Mouse (Mus musculus) spleen, adult 12 weeks (tissue): Measurements from ENCODE around the gene Slc7a1.
"Not testable (repeated sequence)": the region's sequence is repeated elsewhere in the genome, so short reads cannot be mapped to it uniquely, and the experiment has no call there.

Experiments
- DNase-seq: peaks from one replicate; pipeline ENCODE4 v3.0.0; 2022; ENCODE audit warnings: low spot score

The Slc7a1 gene

DNA sequence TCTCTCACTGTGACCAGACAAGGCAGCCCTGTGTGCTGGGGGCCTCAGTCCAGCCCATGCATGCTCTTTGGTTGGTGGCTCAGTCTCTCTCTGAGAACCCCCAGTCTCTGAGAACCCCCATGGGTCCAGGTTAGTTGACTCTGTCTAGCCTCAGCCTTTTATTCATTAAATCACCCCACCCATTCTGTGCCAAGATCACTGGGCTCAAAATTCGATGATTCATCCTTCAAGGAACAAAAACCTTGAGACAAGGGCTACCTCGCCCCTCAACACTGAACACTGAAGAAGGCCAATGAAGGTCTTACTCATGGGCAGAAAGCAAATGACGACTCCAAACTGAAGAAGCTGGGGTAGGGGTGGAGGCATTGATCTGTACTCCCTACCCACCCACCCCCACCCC lies 31.9 kb downstream of the Slc7a1 start:
- no peak for DNase-seq

DNA sequence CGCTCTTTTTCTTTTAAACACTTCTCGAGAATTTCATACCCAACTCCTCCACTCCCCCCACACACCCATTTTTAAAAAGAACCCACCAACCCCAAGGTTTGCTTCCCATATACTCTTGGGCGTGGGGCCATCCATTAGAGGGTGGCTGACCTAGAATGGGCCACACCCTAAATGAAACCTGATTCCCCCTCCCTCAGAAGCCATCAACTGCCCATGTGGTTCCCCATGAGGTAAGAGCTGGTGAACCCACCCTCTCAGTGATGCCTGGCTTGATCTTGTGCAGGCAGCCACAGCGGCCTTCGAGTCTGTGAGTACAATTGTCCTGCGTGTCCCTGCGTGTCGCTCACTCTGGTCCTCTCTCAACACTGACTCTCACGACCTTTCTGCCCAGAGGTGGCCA lies 33.2 kb downstream of the Slc7a1 start:
- DNase-seq: no peak

DNA sequence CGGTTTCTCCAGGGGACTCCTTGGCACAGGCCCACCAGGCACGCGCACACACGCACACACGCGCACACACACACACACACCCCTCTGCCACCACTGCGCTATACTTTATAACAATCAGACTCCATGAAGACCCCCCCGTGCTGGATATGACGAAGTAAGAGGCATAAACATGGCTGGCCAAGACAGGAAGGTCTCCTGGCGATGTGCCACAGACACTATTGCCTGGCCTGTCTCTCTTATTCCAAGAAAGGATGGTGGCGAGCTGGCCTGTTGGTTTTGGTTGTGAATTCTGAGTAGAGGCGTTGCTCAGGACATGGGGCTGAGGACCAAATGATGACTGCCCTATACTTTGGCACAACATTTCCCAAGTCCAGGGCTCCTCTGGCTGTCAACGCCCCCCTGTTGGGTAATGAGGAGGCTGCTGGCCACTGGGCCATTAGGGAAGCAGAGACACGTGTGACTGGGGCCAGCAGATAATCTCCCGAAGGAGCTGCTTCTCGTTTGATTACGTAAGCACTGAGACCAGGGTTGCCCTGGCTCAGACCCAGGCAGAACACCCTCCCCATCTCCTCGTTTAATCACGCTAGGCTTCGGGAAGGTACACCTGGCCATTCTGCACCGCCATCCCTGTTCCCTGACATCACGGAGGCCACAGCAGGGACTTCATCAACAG lies 36.1 kb downstream of the Slc7a1 start:
- DNase-seq: no peak

DNA sequence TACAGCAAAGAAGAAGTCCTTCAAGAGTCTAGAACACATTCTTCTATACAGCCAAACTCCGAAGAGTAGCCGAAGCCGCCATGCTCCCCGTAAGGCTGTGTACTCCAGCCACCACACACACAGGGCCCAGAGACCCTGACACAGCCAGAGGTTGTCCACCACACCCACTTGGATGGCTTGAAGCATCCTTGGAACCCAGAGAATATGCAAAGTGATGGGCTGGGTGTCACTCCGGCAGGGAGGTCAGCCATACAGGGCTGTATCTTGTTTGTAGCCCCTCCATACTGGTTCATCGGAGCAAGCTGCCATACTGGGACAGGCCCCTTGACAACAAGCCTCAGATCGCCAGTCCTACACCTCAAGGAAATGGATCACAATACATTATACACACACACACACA lies 37.4 kb downstream of the Slc7a1 start:
- no peak for DNase-seq

DNA sequence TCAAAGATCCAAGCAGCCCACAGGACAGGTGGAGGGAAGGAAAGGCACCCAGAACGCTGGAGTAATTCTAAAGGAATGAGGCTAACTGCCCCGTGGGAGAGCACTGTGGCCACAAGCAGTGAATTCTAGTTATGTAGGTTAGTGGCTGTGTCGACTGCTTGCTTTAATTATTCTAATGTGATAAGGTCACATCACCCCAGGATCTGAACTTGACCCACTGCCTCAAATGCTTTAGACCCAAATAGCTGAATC lies 38.0 kb downstream of the Slc7a1 start:
- no peak for DNase-seq

DNA sequence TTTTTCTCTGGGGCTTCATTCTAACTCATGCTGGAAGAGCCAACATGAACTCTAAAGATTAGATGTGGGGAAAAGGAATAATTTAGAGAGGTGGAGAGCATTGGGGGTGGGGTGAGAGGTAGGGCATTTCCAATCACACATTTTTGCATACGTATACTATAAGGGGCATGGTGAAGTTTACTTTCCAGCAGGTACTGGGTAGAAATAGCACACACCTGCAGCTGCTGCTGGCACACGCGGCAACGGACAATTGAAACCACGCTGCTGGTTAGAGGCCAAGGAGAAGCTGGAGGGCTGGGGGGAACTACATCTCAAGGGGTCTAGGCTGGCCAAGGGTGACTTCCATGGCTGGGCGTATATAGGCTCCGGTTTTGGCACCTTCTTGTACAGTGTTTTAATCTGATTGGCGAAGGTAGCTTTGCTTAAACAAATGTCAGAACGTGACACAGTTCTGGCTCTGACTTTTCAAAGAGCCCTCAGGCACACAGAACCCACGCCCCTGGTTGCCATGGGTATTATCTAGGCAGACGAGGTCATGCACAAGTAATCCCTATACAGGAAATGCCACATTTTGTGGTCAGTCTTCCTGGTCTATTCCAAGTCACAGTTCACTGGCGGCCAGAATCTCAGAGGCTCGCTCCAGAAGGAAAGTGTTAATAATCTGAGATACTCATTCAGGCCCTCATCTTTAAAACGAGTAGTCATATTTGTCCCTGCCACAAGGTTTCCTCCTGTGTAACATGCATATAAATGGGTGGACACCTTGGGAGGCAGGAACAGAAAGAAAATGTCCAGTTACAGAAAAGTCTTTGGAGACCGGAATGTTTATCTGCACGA lies 38.6 kb downstream of the Slc7a1 start:
- DNase-seq: no peak

DNA sequence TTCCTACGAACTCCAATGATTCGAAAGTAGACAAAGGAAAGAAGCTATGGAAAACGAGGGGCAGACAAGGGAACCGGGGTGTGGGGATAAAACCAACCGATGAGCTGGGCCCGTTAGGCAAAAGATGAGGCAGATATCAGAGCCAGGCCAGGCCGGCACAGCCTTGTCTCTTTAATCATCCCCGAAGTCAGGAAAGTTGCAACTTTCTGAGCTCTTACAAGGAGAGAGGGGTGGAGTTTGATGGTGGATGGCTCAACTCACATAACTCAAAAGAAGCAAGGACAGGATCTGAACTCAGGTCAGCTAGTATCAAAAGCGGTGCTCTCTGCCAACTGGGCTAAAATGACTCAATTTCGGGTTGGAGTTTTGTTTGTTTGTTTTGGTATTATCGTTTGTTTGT lies 40.6 kb downstream of the Slc7a1 start:
- no peak for DNase-seq

GRCm38 (mm10) chr5:148357168-148357567 lies 42.5 kb downstream of the Slc7a1 start:
- DNase-seq: no peak

GRCm38 (mm10) chr5:148355822-148356221 lies 43.9 kb downstream of the Slc7a1 start:
- no peak for DNase-seq

DNA sequence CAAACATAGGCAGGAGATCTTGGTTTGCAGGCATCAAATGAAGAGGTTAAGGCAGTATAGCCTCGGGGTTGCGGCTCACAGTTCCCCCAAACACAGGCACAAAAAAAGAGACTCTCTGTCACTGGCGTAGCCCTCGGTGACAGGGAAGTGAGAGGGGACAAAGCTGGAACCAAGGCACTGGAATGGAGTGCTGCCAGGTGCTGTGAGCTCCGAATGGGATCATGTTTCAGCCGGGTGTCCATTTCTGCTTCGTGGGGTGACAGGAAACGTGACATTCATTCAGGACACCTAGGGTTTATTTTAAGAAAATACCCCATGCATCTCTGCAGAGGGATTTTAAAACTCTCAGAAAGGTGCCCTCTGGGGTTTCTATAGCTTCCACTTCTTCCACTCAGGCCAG lies 45.2 kb downstream of the Slc7a1 start:
- DNase-seq: no peak

GRCm38 (mm10) chr5:148353429-148353828 lies 46.3 kb downstream of the Slc7a1 start:
- DNase-seq: no peak

- no peak for DNase-seq
Observed at GRCm38 (mm10) chr5:148349327-148350011, 50.2 kb downstream of the Slc7a1 start.

DNA sequence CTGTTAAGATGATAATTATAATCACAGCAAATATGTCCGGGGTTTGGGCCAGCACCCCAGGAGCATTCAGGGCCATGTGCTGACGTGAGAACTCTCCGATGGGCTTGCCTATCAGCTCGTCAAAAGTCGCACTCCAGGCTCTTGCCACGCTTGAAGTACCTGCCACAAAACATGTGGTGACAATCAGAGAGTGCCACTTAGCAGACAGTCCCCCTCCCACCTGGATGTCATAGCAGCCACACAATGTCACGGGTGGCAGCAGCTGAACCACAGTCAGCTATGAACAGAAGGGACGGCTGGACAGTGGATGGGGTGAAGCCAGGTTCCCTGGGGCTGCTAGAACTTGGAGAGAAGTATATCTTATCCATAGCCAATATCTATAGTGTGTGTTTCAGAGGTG lies 51.6 kb downstream of the Slc7a1 start:
- DNase-seq: no peak

- DNase-seq: no peak
Observed at GRCm38 (mm10) chr5:148346543-148346942, 53.2 kb downstream of the Slc7a1 start.

DNA sequence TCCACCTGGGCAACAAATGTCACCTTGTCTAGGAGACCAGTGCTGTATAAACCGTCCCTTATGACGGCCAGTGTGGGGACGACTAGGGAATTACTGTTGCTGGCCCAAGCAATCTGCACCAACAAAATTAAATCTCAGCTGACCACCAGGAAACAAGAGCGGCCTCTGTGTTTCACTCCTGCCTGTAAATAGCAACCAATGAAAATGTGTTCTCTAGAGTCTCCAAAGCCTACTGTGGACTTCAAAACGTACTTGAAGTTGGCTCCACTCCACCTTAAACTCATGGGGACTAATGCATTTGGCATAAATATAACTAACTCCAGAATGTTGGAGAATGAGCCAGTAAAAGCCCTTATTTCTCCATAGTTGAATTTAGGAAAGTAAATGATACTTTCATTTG lies 55.3 kb downstream of the Slc7a1 start:
- DNase-seq: no peak

GRCm38 (mm10) chr5:148342061-148342741 lies 57.5 kb downstream of the Slc7a1 start:
- DNase-seq: no peak

- DNase-seq: no peak
Observed at GRCm38 (mm10) chr5:148339126-148339525, 60.6 kb downstream of the Slc7a1 start.

GRCm38 (mm10) chr5:148332622-148332974 lies 67.1 kb downstream of the Slc7a1 start:
- peak; percentile 25 for DNase-seq

DNA sequence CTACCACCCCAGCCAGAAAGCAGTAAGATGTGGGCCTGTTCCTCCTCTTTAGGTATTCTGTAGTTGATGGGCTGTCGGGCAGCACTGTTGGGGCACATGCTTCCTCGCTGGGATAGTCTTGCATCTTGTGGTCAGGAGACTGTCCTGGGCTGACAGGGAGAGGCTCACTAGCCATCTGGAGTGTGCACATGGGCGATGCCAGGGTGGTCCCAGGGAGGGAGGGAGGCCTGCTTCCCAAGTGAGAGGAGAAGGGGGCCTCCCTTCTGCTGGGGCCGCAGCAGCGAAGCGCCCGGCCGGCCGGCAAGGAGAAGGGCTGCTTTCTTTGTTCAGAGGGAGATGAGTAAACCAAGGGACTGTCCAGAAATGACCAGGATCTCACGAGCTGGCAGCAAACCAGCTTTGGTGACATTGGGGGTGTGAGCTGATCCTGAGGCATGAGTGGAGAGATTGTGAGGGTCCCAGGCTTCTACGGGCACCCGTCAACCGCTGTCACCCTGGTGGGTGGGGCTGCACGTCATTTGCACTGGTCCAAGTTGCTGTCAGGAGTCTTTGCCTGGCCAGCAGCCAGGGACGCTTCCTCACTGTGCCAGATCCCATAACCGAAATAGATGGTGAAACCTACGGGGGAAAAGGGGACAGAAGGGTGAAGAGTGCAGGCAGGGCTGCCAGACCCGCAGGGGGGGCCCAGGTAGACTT lies 67.6 kb downstream of the Slc7a1 start:
- DNase-seq: no peak

GRCm38 (mm10) chr5:148331229-148331776 lies 68.4 kb downstream of the Slc7a1 start:
- no peak for DNase-seq

GRCm38 (mm10) chr5:148328982-148329381 lies 70.7 kb downstream of the Slc7a1 start:
- DNase-seq: no peak

DNA sequence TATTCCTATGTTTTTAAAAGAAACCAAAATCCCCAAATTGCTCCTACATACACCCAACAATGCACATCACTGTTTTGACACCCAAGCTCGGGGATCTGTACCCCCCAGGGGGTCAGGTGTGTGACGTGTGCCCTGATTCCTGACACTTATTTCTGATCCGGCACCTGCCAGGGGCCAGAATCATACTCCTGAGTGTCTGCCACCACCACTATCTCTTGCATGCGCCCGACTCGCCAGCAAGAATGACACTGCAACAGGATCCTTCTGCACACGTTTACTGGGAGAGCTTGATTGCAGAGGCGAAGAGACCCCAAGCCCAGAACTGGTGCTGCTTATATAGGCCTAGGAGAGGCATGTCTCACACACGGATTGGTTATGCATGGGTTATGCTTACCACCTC lies 73.4 kb downstream of the Slc7a1 start:
- DNase-seq: not testable (repeated sequence)
